Mouse (Mus musculus): ENCODE results near the gene Cacng6. TPM values are rescaled to one million over a fixed set of nuclear protein-coding genes. Genes with fewer than 3 reads are reported as not detected.

Gene Cacng6
- polyA plus RNA-seq, 1 experiment from 2014 or later, result not detected

DNA sequence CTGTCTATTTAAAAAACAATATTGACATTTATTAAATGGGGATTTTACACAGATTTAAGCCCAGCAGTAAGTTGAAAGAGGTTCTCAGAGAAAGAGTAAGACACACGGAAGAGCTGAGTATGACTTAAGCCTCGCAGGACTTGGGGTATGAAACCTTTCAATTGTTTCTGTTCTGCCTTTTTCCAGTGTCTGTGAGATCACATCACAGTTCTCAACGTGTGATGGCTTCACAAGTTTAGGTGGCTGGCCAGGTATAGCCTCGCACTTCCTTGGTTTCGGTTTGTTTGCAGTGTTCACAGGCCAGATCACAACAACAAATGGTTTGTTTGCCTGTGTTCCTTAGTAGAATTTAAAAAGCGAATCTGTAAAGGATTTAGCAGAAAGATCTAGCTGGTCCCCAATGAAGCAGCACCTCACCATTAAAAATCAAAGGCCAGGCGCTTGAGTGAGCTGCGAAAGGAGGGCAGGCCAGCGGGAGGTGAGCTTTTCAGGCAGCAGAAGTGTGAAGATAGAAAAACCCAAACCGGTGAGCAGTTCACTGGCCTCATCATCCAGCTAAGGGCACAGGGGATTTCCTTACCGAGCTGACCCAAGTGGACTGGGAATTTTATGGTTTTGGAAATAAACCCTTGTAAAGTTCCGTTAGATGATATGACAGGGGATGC lies 29.0 kb downstream of the Cacng6 start:
- no peaks in the 10 kb centered on the region for H3K4me1 ChIP-seq (replicated peaks)

DNA sequence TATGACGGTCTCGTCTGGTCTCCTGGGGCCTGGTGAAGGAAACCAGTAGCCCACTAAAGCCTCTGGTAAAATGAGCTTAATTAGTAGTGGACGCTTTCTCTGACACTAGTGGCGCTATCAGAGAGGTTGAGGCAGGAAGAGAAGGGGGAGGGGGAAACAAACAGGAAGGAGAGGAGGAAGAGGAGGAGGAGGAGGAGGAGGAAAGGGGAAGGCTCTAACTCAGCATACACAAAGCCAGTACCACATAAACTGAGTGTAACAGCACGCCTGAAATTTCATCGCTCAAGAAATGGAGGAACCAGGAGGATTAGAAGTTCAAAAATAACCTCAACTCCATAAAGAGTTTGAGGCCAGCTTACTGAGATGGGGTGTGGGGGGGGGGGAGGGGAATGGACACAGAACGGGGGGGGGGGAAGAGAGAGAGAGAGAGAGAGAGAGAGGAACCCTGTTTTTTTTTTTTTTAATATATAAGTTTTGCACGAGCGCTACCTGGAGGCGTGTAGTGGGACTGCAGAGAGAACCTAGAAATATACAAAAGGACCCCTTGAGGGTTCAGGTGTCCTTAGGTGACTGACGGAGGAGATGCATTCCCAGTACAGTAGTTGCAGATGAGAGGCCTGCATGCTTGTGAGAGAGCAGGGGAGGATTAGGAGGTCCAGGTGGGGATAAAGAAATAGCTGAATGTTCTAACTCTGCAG lies 29.6 kb downstream of the Cacng6 start:
- Histone ChIP-seq H3K4me3 (no peak overlapping the region), H3K36me3 (no peaks in the 10 kb centered on the region), H3K9me3 (no peaks in the 10 kb centered on the region), H3K4me1 (replicated peaks) (no peaks in the 10 kb centered on the region), H3K27ac (no peak overlapping the region), H3K27me3 (ENCODE audit: insufficient read depth, poor library complexity, severe bottlenecking) (no peaks in the 10 kb centered on the region)
- no peak for DNase-seq (ENCODE audit: low spot score)
- 60% methylated on average over 11 of the region's 11 CpGs for WGBS

More for the DNA sequence above, 29.0 kb downstream of the Cacng6 start:
- H3K4me3 ChIP-seq, result no peak overlapping the region
- DNase-seq (ENCODE audit: low spot score), result no peak
- H3K36me3 ChIP-seq, result no peaks in the 10 kb centered on the region
- no peak overlapping the region for H3K27ac ChIP-seq
- H3K9me3 ChIP-seq, result no peaks in the 10 kb centered on the region
- WGBS, result 59% methylated on average over 12 of the region's 12 CpGs
- H3K27me3 ChIP-seq (ENCODE audit: insufficient read depth, poor library complexity, severe bottlenecking), result no peaks in the 10 kb centered on the region

DNA sequence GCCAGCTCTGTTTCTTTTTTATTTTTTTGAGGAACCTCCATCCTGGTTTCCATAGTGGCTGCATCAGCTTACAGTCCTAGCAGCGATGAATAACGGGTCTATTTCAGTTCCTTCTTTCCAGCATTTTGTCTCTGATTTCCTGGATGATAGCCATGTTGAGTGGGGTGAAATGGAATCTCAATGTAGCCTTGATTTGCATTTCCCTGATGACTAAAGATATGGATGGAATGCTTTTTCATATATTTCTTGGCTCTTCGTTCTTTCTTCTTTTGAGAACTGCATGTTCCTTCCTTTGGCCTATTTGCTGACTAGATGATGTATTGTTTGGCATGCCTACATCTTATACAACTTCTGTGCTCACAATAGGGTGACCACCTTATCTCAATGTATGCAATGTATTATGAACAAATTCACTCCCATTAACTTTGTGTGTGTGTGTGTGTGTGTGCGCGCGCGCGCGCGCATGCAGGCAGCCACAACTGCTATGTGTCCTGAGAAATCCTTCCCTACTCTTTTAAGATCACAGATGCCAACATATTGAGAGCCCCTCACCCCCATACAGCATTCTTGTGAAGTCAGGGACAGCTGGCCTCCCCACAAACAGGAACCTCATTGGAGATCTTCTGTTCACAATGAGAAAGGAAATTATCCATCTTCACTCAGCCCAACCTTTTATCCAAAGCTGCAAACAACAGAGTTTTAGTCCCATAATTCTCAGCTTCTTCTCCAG lies 33.3 kb downstream of the Cacng6 start:
- 96% methylated on average over 10 of the region's 10 CpGs for WGBS
- 0 out of 2 replicates have a peak, but pooled peaks cover 5% of the 10 kb centered on the region for H3K9me3 ChIP-seq
- DNase-seq (ENCODE audit: low spot score), result no peak
- H3K27me3 ChIP-seq (ENCODE audit: insufficient read depth, poor library complexity, severe bottlenecking), result no peaks in the 10 kb centered on the region
- H3K4me1 ChIP-seq (replicated peaks), result no peaks in the 10 kb centered on the region
- no peaks in the 10 kb centered on the region for H3K36me3 ChIP-seq
- no peak overlapping the region for H3K4me3 ChIP-seq
- H3K27ac ChIP-seq, result no peak overlapping the region

DNA sequence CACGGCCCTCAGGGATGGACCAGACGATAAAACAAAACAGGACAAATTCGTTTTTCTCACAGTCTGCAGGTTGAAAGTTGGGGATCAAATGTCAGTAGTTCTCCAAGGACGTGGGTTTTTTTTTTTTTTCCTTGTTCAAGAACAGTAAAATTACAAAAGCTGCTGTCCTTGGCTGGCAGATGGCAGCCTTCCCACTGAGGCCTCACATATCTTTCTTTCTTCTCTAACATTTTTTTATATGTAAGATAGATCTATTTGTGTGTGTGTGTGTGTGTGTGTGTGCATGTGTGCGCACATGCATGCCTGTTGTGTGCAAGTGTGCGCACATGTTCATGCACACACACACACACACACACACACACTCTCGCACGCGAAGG lies 33.8 kb downstream of the Cacng6 start:
- no peak for DNase-seq (ENCODE audit: low spot score)
- Histone ChIP-seq H3K27me3 (ENCODE audit: insufficient read depth, poor library complexity, severe bottlenecking) (no peaks in the 10 kb centered on the region), H3K36me3 (no peaks in the 10 kb centered on the region), H3K9me3 (0 out of 2 replicates have a peak, but pooled peaks cover 5% of the 10 kb centered on the region), H3K4me1 (replicated peaks) (no peaks in the 10 kb centered on the region), H3K27ac (no peak overlapping the region), H3K4me3 (no peak overlapping the region)
- WGBS, result 79% methylated on average over 9 of the region's 9 CpGs

DNA sequence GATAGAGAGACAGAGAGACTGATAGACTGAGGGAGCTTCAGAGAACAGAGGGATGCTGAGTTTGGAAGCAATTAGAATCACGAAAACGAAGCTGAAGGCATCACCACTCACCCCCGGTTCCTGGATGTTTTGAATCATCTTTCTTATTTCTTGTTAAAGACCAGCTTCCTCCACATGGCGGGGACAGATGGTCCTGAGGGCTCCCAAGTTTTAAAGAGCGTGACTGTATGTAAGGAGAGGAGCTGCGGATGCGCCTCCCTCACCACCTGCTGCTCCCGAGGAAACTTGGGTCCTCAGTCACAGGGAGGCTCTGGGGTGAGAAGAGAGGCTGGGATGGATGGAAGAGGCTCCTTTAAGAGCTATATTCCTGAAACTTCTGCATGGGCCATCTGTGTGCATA lies 36.3 kb downstream of the Cacng6 start:
- no peaks in the 10 kb centered on the region for H3K27me3 ChIP-seq (ENCODE audit: insufficient read depth, poor library complexity, severe bottlenecking)
- 0 out of 2 replicates have a peak, but pooled peaks cover 5% of the 10 kb centered on the region for H3K9me3 ChIP-seq
- DNase-seq (ENCODE audit: low spot score), result no peak
- no peak overlapping the region for H3K4me3 ChIP-seq
- H3K4me1 ChIP-seq (replicated peaks), result no peaks in the 10 kb centered on the region
- 85% methylated on average over 8 of the region's 8 CpGs for WGBS
- no peaks in the 10 kb centered on the region for H3K36me3 ChIP-seq
- no peak overlapping the region for H3K27ac ChIP-seq

DNA sequence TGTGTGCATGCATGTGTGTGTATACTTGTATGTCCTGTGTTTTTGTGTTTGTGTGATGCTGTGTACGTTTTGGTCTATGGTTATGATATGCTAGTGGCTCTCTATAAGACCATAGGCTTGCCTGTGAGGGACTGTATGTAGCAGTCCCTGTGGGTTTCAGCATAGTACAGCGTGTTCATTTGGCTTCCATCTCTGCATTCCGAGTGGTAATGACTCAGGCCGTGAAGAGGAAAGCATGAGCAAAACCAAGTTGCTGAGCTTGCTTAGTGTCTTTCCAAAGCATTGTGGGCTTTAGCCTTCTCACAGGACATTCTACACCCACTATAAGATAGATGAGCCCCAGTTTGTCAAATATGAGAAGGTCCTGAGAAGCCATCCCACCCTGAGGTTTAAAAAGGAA lies 39.3 kb downstream of the Cacng6 start:
- no peaks in the 10 kb centered on the region for H3K27me3 ChIP-seq (ENCODE audit: insufficient read depth, poor library complexity, severe bottlenecking)
- WGBS, result 88% methylated on average over 4 of the region's 4 CpGs
- H3K27ac ChIP-seq, result no peak overlapping the region
- H3K4me1 ChIP-seq (replicated peaks), result no peaks in the 10 kb centered on the region
- H3K4me3 ChIP-seq, result no peak overlapping the region
- no peaks in the 10 kb centered on the region for H3K36me3 ChIP-seq
- 0 out of 2 replicates have a peak, but pooled peaks cover 5% of the 10 kb centered on the region for H3K9me3 ChIP-seq
- no peak for DNase-seq (ENCODE audit: low spot score)

DNA sequence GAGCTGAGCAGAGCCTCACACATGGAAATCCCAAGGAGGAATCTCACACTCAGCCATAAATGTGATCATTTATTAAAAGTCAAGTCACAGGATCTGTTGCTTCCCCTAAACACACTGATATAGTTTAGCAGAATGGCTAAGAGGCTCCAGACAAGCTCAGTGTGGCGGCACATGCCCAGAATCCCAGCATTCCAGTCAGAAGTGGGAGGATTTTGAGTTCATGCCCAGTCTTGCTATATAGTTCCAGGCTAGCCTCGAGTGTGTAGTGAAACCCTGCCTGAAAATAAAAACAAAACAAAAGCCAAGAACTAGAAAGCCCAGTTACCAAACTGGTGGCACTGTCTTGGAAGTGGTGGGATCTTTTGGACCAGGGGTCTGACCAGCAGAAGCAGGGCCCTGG lies 44.6 kb downstream of the Cacng6 start:
- DNase-seq (ENCODE audit: low spot score), result no peak
- 69% methylated on average over 2 of the region's 2 CpGs for WGBS
- H3K27me3 ChIP-seq (ENCODE audit: insufficient read depth, poor library complexity, severe bottlenecking), result no peaks in the 10 kb centered on the region
- H3K27ac ChIP-seq, result no peak overlapping the region
- H3K9me3 ChIP-seq, result no peaks in the 10 kb centered on the region
- no peaks in the 10 kb centered on the region for H3K36me3 ChIP-seq
- no peak overlapping the region for H3K4me3 ChIP-seq
- no peaks in the 10 kb centered on the region for H3K4me1 ChIP-seq (replicated peaks)

DNA sequence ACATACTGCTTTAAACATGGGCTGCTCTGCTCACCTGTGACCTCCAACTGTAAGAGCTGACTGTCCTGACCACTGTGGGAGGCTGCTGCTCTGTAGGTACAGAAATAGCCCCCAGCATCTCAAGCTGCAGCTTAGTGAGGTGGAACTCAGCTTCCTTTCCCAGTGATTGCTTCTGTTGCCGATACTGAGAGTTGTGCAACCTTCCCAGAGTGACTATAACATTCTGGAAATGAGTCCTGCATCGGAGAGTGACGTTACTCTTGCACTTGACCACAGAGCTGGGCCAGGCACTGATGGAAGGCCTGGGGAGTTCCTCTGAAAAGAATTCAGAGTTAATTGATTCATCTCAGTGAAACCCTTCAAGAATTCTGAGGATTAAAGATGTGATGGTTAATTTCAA lies 48.8 kb downstream of the Cacng6 start:
- H3K36me3 ChIP-seq, result no peaks in the 10 kb centered on the region
- 87% methylated on average over 3 of the region's 3 CpGs for WGBS

DNA sequence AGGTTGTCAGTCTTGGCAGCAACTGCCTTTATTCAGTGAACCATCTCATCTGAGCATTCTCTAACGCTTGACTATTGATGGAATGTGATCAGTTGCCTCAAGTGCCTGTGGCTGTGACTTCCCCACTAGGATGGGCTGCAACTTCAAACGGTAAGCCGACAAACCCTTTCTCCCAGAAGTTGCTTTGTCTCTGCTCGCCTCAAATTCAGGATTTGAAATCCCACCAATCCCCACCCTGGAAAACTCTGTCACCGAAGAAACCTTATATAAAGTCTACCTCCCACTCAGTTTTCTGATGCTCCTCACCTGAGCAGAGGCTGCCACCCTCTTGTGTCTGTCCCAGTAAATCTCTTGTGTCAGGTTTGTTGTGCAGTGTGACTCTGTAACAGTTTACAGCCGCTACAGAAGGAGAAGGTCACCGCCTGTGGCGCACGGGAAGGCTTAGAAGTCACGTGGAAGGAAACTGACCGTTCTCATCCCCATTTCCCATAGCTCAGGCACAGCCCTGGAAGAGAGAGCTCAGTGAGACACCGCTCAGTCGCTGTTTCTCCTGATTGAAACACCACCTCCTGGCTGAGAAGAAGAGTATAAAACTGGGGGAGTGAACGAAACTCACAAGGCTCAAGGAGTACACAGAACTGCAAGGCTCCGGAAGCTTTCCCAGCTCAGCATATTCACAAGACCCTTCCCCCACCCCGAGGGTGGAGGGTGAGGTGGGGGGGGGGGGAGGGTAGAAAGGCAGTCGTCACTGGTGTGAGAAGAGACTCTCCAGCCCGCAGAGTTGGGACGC lies 50.5 kb downstream of the Cacng6 start:
- peak; percentile 39 for DNase-seq (ENCODE audit: low spot score)
- H3K27me3 ChIP-seq (ENCODE audit: insufficient read depth, poor library complexity, severe bottlenecking), result no peaks in the 10 kb centered on the region
- H3K27ac ChIP-seq, result peak overlapping the region; percentile 66
- 9% methylated on average over 19 of the region's 19 CpGs for WGBS
- peaks cover 8% of the 10 kb centered on the region for H3K4me1 ChIP-seq (replicated peaks)
- peak overlapping the region; percentile 39 for H3K4me3 ChIP-seq
- H3K36me3 ChIP-seq, result no peaks in the 10 kb centered on the region
- H3K9me3 ChIP-seq, result no peaks in the 10 kb centered on the region; the same call in 1 of the 2 replicates

More for the DNA sequence above, 48.8 kb downstream of the Cacng6 start:
- Histone ChIP-seq H3K4me1 (replicated peaks) (peaks cover 8% of the 10 kb centered on the region), H3K4me3 (no peak overlapping the region), H3K27ac (no peak overlapping the region), H3K9me3 (no peaks in the 10 kb centered on the region), H3K27me3 (ENCODE audit: insufficient read depth, poor library complexity, severe bottlenecking) (no peaks in the 10 kb centered on the region)
- DNase-seq (ENCODE audit: low spot score), result no peak

DNA sequence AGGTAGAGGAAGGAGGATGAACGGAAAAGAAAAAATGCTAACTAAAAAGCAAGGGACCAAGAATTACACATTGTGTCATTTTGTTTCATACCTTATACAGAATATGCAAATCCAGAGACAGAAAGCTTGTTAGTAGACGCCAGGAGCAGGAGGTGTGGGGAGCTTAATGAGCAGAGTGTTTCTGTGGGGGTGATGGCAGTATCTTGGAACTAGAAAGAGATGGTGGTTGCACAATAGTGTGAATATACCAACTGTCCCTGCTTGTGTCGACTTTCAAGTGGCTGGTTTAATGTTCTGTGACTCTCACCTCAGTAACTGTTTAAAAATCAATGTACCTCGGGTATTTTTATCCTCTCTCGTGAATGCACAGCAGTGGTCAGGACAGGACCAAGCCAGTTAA lies 52.7 kb downstream of the Cacng6 start:
- no peaks in the 10 kb centered on the region for H3K36me3 ChIP-seq
- DNase-seq (ENCODE audit: low spot score), result no peak
- H3K27ac ChIP-seq, result no peak overlapping the region
- H3K27me3 ChIP-seq (ENCODE audit: insufficient read depth, poor library complexity, severe bottlenecking), result no peaks in the 10 kb centered on the region
- WGBS, result 85% methylated on average over 5 of the region's 5 CpGs
- H3K4me1 ChIP-seq (replicated peaks), result peaks cover 8% of the 10 kb centered on the region
- H3K4me3 ChIP-seq, result no peak overlapping the region
- H3K9me3 ChIP-seq, result peaks cover 6% of the 10 kb centered on the region; the same call in 1 of the 2 replicates

DNA sequence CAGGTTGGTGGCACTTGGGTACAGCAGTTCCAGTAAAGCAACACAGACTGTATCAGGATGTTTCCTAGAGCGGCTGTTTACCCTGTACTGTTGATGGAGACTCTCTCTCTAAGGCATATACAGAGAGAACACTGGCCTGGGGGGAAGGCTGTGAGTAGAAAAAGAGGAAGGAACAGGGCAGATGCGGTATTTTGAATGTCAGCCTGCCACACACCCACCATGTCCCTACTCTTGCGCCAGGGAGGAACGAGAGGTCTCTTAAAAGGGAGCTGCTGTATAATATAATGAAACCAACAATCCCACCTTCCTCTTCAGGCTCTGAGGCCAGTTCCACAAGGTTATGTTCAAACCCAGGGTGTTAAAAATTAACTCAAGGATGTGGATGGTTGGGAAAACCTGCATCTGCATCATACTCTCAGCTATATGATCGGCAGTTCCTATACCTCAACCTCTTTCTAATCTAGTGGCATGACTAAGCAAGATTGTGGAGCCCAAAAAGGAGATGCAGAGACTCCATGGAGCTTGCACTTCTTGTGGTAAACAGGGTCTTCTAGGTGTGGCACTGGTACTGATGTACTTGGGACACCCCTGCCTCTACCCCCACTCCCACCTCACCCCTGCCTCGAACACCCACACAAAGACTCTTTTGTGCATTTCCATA lies 58.1 kb downstream of the Cacng6 start:
- no peaks in the 10 kb centered on the region for H3K27me3 ChIP-seq (ENCODE audit: insufficient read depth, poor library complexity, severe bottlenecking)
- whole genome bisulfite sequencing, result 90% methylated on average over 6 of the region's 6 CpGs
- no peaks in the 10 kb centered on the region for H3K36me3 ChIP-seq
- H3K9me3 ChIP-seq, result peaks cover 18% of the 10 kb centered on the region; the same call in 1 of the 2 replicates
- H3K4me1 ChIP-seq (replicated peaks), result no peaks in the 10 kb centered on the region
- H3K27ac ChIP-seq, result no peak overlapping the region
- no peak for DNase-seq (ENCODE audit: low spot score)
- H3K4me3 ChIP-seq, result no peak overlapping the region
